Mouse (Mus musculus) E14TG2a.4 (cell line): ENCODE measurements around the gene Golt1b.

Experiments used
- CTCF ChIP-seq: conservative IDR thresholded peaks from 2 replicates; pipeline ENCODE4 v1.5.1; 2014; ENCODE audit warnings: low read length
- NANOG ChIP-seq: IDR thresholded peaks from 2 replicates; pipeline ENCODE4 v1.6.1; 2014; ENCODE audit warnings: borderline replicate concordance, low read length, mixed read lengths
- POU5F1 ChIP-seq: IDR thresholded peaks from 2 replicates; pipeline ENCODE4 v1.6.1; 2014; ENCODE audit warnings: low read length, borderline replicate concordance

GRCm38 (mm10) chr6:142384521-142384920 is 2.5 kb upstream of the Golt1b start:
- TF ChIP-seq CTCF = no peak
- no peak for TF ChIP-seq POU5F1
- no peak for TF ChIP-seq NANOG
